Mouse (Mus musculus) thymus, adult 18-20 months (tissue): ENCODE measurements around the gene Olfr1089.

Experiments
- DNase-seq, 2 experiments: peaks; one replicate each; pipeline ENCODE4 v3.0.0; 2022; ENCODE audit warnings: mixed read lengths in 2 of 2

The Olfr1089 gene

DNA sequence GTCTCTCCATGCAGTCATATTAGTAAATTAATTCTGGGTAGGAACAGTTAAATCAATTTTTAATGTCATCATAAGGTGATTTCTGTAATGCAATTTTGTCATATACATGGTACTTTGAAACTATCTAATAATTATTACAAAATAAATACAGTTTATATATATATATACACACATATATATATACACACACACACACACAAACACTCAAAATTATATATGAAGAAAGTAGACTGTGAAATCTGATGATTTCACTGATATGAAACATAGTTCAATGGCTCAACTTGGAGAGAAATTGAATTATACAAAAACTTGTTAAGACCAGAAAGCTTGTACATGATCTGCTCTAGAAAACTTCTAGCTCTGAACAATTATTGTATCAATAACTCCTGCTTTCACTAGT lies at the start of gene Olfr1089:
Gene Olfr1089, minus strand, starts transcription at position 101 of the 400 bp plus-strand sequence.
- no peak for DNase-seq

GRCm38 (mm10) chr2:86782179-86782578 lies 48.7 kb upstream of the Olfr1089 start, which contains the start of gene Olfr1093:
TSS of gene Olfr1093 (plus strand) at chr2:86782479.
- no peak for DNase-seq

DNA sequence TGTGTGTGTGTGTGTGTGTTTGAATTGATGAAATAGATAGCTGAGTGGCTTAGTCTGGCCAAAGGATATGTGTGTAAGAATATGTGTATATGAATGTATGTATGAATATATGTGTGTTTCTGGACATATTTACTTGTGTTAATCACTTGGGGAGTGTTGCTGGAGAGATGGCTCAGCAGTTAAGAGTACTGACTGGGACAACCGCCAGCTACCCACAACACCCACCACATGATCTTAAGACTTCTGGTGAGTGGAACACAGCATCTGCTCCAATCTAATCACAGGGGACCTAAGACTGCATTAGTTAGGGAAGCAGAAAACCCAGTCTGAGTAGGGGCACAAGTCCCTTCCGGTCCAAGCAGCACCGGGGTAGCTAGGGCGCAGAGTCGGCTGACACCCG lies 27.5 kb upstream of the Olfr1089 start:
- no peak for DNase-seq

DNA sequence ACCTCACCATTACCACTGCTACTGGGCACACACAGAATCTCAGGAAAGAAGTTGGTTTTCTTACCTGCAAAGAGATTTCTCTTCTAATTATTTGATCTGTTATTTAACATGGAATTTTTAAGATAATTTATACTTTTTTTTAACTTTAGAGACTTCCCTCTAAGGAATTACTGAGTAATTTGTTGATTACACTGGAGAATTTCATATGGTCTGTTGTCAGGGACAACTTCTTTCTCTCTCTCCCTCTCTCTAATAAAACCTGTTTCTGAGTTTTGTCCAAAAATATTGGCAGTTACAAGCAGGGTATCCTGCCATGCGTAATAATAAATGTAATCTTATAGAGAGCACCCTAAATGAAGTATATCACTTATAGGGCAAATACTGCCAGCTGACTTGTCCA lies 25.4 kb upstream of the Olfr1089 start, which contains the start of gene Olfr1090:
Gene Olfr1090, minus strand, starts transcription at position 101 of the 400 bp plus-strand sequence.
- DNase-seq, result no peak

DNA sequence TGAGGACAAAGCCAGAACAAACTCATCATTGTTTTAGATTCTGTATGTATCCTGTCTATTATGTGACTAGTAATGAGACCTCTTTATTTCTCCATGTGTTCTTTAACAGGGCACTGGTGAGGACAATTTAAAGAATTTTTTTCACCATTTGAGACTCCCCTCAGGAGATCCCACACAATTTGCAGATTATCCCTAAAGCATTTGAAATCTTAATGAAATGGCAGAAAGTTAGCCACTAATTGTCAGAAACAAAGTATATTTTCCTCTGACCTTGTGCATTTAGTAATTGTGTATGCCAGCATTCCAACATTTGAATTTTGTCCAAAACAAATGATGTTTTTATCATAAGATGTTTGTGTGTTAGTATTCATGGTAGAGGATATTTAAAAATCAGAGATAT lies 35.2 kb downstream of the Olfr1089 start, which contains the start of gene Olfr1087:
Gene Olfr1087, minus strand, starts transcription at position 101 of the 400 bp plus-strand sequence.
- DNase-seq, result no peak
